Mouse (Mus musculus) ES-E14 (cell line): ENCODE results near the gene Tas2r135.

Experiments
- CHD2 ChIP-seq: IDR thresholded peaks from 2 replicates; pipeline ENCODE4 v1.6.1; 2014; ENCODE audit warnings: mild to moderate bottlenecking, low read depth, low read length, inconsistent platforms
- HCFC1 ChIP-seq: IDR thresholded peaks from 2 replicates; pipeline ENCODE4 v1.6.1; 2012; ENCODE audit warnings: low read length, inconsistent platforms, borderline replicate concordance; ENCODE audit not compliant: insufficient read depth
- ZC3H11A ChIP-seq: IDR thresholded peaks from 2 replicates; pipeline ENCODE4 v1.6.1; 2012; ENCODE audit warnings: low read depth, mild to moderate bottlenecking, inconsistent platforms, low read length, borderline replicate concordance
- ZNF384 ChIP-seq: IDR thresholded peaks from 2 replicates; pipeline ENCODE4 v1.6.1; 2012; ENCODE audit warnings: low read depth, low read length, inconsistent platforms

- TF ChIP-seq ZNF384 (no peak), ZC3H11A (no peak), CHD2 (no peak), HCFC1 (no peak)
Observed at GRCm38 (mm10) chr6:42447381-42447780, 42.1 kb downstream of the Tas2r135 start.
